Mouse (Mus musculus): ENCODE results near the gene Wasf2. TPM values are rescaled to one million over a fixed set of nuclear protein-coding genes. Genes with fewer than 3 reads are reported as not detected.

Wasf2 gene
- polyA plus RNA-seq, 1 experiment, result 44.4 TPM

DNA sequence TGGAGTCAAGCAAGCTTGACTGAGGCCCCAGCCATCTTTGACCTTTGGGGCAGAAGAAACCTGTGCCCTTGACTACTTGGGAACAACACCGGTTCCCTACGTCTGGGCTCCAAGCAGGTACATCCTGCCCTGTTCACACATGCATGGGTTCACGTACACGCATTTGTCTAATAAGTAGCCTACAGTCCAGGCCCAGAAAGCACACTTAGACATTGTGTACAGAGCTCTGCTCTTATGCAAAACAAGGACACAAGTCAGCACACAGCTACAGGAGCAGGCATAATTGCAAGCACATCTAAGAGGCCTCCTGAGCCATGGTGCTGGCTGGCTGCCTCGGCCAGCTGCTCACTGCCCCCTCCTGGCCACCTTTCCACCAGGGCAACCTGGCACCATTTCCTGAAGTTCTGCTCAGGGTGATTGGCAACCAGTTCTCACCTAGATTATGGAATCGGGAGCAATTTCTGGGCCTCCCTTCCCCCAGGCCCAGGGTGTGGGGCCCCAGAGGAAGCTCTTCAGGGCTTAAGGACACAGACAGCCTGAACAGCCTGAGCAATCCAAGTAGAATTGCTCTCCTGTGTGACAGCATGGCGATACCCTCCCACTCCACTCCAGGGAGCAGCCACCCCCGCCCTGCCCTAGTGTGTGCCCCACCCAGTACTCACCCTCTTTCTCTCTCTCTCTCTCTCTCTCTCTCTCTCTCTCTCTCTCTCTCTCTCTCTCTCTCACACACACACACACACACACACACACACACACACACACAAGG, 70.9 kb downstream of the Wasf2 start:
- DNase-seq (ENCODE audit: low spot score), result peak; percentile 59

GRCm38 (mm10) chr4:133202254-133202653, 71.9 kb downstream of the Wasf2 start:
- no peak for DNase-seq (ENCODE audit: low spot score)

DNA sequence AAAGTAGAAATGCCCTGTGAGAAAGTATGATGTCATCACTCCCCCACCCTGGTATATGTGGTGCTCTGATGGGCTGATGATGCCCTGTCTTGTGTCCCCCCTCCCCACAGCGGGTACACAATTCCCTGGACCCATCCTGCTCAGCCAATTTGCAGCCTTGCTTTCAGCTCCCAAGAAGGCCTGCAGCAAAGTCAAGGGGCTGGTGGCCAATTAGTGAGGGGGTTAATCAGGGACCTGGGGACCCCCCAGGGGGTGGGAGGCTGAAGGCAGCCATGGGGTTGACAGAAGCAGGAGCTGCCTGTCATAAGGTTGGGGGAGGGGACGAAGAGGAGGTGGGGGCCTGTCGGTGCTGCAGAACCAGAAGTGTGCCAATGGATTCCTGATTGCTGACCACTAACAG, 73.3 kb downstream of the Wasf2 start:
- no peak for DNase-seq (ENCODE audit: low spot score)

DNA sequence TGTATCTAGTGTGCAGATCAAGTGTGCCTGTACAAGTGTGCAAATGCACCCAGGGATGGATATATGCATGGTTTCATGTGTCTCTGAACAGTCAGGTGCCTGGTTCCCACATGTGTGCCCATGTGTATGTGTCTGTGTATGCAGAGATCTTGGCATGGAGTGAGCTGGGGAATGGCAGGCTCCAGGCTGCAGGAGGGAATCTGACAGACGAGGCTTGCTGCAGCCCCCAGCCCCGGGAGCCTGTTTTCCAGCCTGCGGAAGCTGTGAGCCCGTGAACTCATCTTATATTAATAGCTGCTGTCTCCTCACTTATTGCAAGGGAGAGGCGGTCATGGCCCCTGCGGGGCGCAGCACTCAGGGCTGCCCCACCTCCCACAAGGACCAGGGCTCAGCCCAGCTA, 74.1 kb downstream of the Wasf2 start:
- DNase-seq (ENCODE audit: low spot score), result no peak

- DNase-seq (ENCODE audit: low spot score), result no peak
These were observed 79.1 kb downstream of the Wasf2 start for GRCm38 (mm10) chr4:133209366-133209765.

DNA sequence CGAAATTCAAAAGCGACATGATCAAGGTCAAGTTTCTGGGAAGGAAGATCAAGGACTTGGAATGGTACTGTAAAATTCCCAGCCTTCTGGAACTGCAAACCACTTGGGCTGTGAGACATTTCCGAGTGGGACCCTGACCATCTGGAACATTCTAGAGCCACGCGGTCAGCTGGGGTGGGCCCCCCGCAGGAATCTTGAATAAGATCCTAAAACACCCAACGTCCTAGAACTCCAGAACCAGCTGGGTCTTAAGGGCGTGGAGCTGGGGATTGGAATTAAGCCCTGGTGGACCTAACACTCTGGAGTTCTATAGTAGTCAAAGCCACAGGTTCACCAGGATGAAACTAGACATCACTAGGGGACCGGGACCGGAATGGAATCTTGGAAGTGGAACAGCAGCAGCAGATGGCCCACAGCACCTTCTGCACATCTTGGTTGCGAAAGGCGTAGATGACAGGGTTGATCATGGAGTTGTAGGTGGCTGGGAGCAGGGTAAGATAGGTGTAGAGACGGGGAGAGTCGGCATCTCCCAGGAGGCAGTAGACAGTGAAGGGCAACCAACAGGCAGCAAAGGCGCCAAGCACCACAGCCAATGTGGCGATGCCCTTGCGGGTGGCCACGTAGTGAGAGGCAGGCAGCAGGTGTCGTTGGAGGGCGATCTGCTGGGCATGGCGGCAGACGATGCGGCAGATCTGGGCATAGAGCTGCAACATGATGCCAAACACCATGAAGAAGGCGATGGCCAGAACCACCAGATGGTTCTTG, 79.9 kb downstream of the Wasf2 start:
- no peak for DNase-seq (ENCODE audit: low spot score)

- no peak for DNase-seq (ENCODE audit: low spot score)
These were observed 80.6 kb downstream of the Wasf2 start for GRCm38 (mm10) chr4:133210788-133211390.

- DNase-seq (ENCODE audit: low spot score), result no peak
These were observed 81.7 kb downstream of the Wasf2 start, which contains the start of the genes Cd164l2 and Gpr3 for GRCm38 (mm10) chr4:133211751-133212561. Gene Cd164l2, plus strand, starts transcription at chr4:133212131. Gene Gpr3, minus strand, starts transcription at chr4:133212536.

GRCm38 (mm10) chr4:133212562-133213267, 82.4 kb downstream of the Wasf2 start:
- peak; percentile 69 for DNase-seq (ENCODE audit: low spot score)

- no peak for DNase-seq (ENCODE audit: low spot score)
These were observed 82.9 kb downstream of the Wasf2 start for GRCm38 (mm10) chr4:133213268-133213590.

GRCm38 (mm10) chr4:133213661-133214060, 83.4 kb downstream of the Wasf2 start:
- no peak for DNase-seq (ENCODE audit: low spot score)

DNA sequence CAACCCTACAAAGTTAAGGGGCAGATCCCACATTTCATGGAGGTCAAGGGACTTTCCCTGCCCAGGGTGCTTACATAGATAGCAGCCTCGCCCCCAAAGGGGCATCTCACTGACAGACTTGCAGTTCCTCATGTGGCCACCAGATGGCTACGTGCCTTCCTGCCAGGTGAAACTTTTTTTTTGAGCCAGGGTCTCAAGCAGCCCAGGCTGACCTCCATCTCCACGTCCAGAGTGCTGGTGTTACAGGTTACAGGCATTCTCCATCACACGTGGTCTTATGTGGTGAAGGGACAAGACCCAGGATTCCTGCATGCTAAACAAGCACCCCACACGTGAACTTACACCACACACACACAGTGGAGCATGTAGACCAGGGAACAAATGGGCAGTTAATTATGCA, 87.3 kb downstream of the Wasf2 start:
- DNase-seq (ENCODE audit: low spot score), result no peak

DNA sequence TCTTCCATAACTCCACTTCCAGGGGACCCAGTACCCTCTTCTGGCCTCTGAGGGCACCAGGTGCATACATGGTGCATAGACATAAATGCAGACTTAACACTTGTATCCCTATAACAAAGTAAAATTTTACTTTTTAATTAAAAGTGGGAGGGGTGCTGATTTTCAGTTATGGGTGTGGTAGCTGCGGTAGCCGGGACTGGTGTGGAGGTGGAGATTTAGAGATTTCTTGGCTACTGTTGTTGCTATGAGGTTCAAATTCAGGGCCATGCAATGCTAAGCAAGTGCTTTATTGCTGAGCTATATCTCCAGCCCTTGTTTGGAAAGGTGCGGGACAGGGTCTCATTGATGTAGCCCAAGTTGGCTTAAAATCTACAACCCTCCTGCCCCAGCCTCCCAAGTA, 88.4 kb downstream of the Wasf2 start:
- no peak for DNase-seq (ENCODE audit: low spot score)

DNA sequence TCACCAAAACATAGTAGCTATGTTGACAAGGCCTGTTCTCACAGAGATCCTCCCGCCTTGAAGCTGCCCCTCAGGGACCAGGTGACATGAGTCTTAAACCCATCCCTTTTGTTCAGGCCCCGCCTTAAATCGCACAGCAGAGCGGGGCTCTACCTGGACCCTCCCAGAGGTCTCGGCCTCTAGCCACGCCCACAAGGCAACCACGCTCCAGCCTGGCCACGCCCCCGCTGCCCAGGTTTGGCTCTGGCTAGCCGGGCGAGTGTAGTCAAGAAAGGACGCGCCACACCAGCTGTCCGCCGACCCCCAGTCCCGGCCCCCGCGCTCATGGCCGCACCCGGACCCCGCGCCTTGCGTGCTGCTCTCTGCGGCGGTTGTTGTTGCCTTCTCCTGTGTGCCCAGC, 90.4 kb downstream of the Wasf2 start:
- DNase-seq (ENCODE audit: low spot score), result no peak

GRCm38 (mm10) chr4:133221701-133222100, 91.4 kb downstream of the Wasf2 start:
- no peak for DNase-seq (ENCODE audit: low spot score)

DNA sequence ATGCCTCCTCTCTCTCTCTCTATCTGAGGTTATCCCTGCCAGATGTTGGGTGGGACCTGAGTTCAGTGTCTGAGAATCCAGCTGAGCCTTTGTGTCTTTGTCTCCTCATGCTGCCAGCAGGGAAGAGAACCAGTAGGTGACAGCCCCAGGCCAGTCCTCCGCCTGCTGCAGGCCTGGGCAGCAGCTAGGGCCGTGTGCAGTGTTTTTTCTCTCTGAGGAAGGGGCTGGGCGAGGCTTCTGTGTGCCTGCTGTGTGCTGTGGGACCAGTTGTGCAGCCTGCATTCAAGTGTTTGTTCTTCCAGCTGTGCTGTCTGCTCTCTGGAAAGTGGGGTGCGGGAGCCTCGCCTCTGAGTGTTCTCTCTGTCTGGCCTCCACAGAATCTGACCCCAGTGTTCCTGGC, 93.6 kb downstream of the Wasf2 start:
- DNase-seq (ENCODE audit: low spot score), result no peak

- DNase-seq (ENCODE audit: low spot score), result no peak
These were observed 95.8 kb downstream of the Wasf2 start for GRCm38 (mm10) chr4:133226073-133226472.

- no peak for DNase-seq (ENCODE audit: low spot score)
These were observed 97.3 kb downstream of the Wasf2 start for GRCm38 (mm10) chr4:133227636-133228035.

- no peak for DNase-seq (ENCODE audit: low spot score)
These were observed 99.3 kb downstream of the Wasf2 start for GRCm38 (mm10) chr4:133229582-133229981.

- no peak for DNase-seq (ENCODE audit: low spot score)
These were observed 103.1 kb downstream of the Wasf2 start for GRCm38 (mm10) chr4:133233285-133233976.

GRCm38 (mm10) chr4:133234771-133235170, 104.5 kb downstream of the Wasf2 start:
- DNase-seq (ENCODE audit: low spot score), result no peak

Measured in urinary bladder, adult 2 months (tissue).